Mouse (Mus musculus): ENCODE measurements at regions not wholly inside any gene's neighbourhood (a gene's known extent, or its start where the extent isn't known, plus 50 kb on each side); places are given as distances from the start of the nearest gene placed in this dataset.

GRCm38 (mm10) chr2:116817134-116817533 is 61.4 kb upstream of the Tmco5 start:
- Histone ChIP-seq H3K4me3 (ENCODE audit: insufficient read depth, low read depth, low read length) (no peak overlapping the region), H3K4me1 (ENCODE audit: control insufficient read depth, insufficient read depth, low read length) (peaks cover 11% of the 10 kb centered on the region), H3K27ac (ENCODE audit: insufficient read depth, low read depth, low read length) (peak overlapping the region; percentile 67; the same call in 1 of the 2 replicates)
- TF ChIP-seq CTCF (IDR thresholded peaks at IDR 0.05; ENCODE audit: insufficient read depth, low read depth, low read length) (no peak), POLR2A (IDR thresholded peaks at IDR 0.05; ENCODE audit: insufficient read depth, low read depth, low read length) (no peak)
- 50% methylated on average over 6 of the region's 6 CpGs for WGBS

- H3K4me1 ChIP-seq (ENCODE audit: control insufficient read depth, insufficient read depth, low read length) = peaks cover 13% of the 10 kb centered on the region
- 42% methylated on average over 9 of the region's 9 CpGs for WGBS
- peak overlapping the region; percentile 93 for H3K27ac ChIP-seq (ENCODE audit: insufficient read depth, low read depth, low read length)
These were observed 60.9 kb upstream of the Tmco5 start for GRCm38 (mm10) chr2:116817561-116817960.

GRCm38 (mm10) chr2:116818550-116818949 is 59.9 kb upstream of the Tmco5 start:
- TF ChIP-seq POLR2A (IDR thresholded peaks at IDR 0.05; ENCODE audit: insufficient read depth, low read depth, low read length) (no peak), CTCF (IDR thresholded peaks at IDR 0.05; ENCODE audit: insufficient read depth, low read depth, low read length) (no peak)
- no peak overlapping the region for H3K4me3 ChIP-seq (ENCODE audit: insufficient read depth, low read depth, low read length)
- peaks cover 10% of the 10 kb centered on the region for H3K4me1 ChIP-seq (ENCODE audit: control insufficient read depth, insufficient read depth, low read length)
- H3K27ac ChIP-seq (ENCODE audit: insufficient read depth, low read depth, low read length) = peak overlapping the region; percentile 99
- WGBS = 36% methylated on average over 2 of the region's 2 CpGs

More at GRCm38 (mm10) chr2:116817561-116817960, 60.9 kb upstream of the Tmco5 start:
- TF ChIP-seq POLR2A (IDR thresholded peaks at IDR 0.05; ENCODE audit: insufficient read depth, low read depth, low read length) = no peak
- TF ChIP-seq CTCF (IDR thresholded peaks at IDR 0.05; ENCODE audit: insufficient read depth, low read depth, low read length) = no peak
- H3K4me3 ChIP-seq (ENCODE audit: insufficient read depth, low read depth, low read length) = no peak overlapping the region

GRCm38 (mm10) chr2:116819016-116819687 is 59.3 kb upstream of the Tmco5 start:
- TF ChIP-seq POLR2A (IDR thresholded peaks at IDR 0.05; ENCODE audit: insufficient read depth, low read depth, low read length) (no peak), CTCF (IDR thresholded peaks at IDR 0.05; ENCODE audit: insufficient read depth, low read depth, low read length) (no peak)
- peak overlapping the region; percentile 99 for H3K27ac ChIP-seq (ENCODE audit: insufficient read depth, low read depth, low read length)
- peak overlapping the region; percentile 38 for H3K4me3 ChIP-seq (ENCODE audit: insufficient read depth, low read depth, low read length)
- peaks cover 10% of the 10 kb centered on the region for H3K4me1 ChIP-seq (ENCODE audit: control insufficient read depth, insufficient read depth, low read length)
- WGBS = 33% methylated on average over 13 of the region's 13 CpGs

GRCm38 (mm10) chr2:116820831-116821745 is 57.4 kb upstream of the Tmco5 start:
- Histone ChIP-seq H3K27ac (ENCODE audit: insufficient read depth, low read depth, low read length) (peak overlapping the region; percentile 89), H3K4me1 (ENCODE audit: control insufficient read depth, insufficient read depth, low read length) (peaks cover 12% of the 10 kb centered on the region), H3K4me3 (ENCODE audit: insufficient read depth, low read depth, low read length) (no peak overlapping the region)
- TF ChIP-seq POLR2A (IDR thresholded peaks at IDR 0.05; ENCODE audit: insufficient read depth, low read depth, low read length) = no peak
- TF ChIP-seq CTCF (IDR thresholded peaks at IDR 0.05; ENCODE audit: insufficient read depth, low read depth, low read length) = no peak
- WGBS = 33% methylated on average over 13 of the region's 13 CpGs
